Mouse (Mus musculus) limb, embryonic 14.5 days (tissue): ENCODE results near the gene 3110009E18Rik. TPM values are rescaled to one million over a fixed set of nuclear protein-coding genes. Genes with fewer than 3 reads are reported as not detected.

Experiments
- ATAC-seq: fragments of 200-750 bp; cut with Nextera tagmentation; 2 replicates; pipeline ENCODE4 v1.8.0; 2017; ENCODE audit warnings: low read depth, moderate number of reproducible peaks, moderate TSS enrichment; ENCODE audit not compliant: low FRiP score
- DNase-seq: peaks from one replicate; pipeline ENCODE4 v3.0.0-alpha.2; 2015; ENCODE audit warnings: low spot score
- H3K27ac ChIP-seq: fragments of 300-500 bp; sonication (generic); replicated peaks from 2 replicates; pipeline ENCODE4 v1.5.1; 2014; ENCODE audit warnings: low read depth, mild to moderate bottlenecking, low read length, moderate library complexity, mixed read lengths
- H3K27me3 ChIP-seq: fragments of 300-500 bp; sonication (generic); 2 replicates; pipeline ENCODE4 v1.6.1; 2014; ENCODE audit warnings: low read length, mixed read lengths; ENCODE audit not compliant: control insufficient read depth, insufficient read depth
- H3K36me3 ChIP-seq: fragments of 300-500 bp; sonication (generic); 2 replicates; pipeline ENCODE4 v1.6.1; 2014; ENCODE audit warnings: mild to moderate bottlenecking, low read length, moderate library complexity, mixed read lengths; ENCODE audit not compliant: control insufficient read depth, insufficient read depth
- H3K4me1 ChIP-seq: fragments of 300-500 bp; sonication (generic); 2 replicates; pipeline ENCODE4 v1.6.1; 2014; ENCODE audit warnings: antibody characterized with exemption, low read length, mixed read lengths; ENCODE audit not compliant: control insufficient read depth, insufficient read depth
- H3K4me2 ChIP-seq: fragments of 300-500 bp; sonication (generic); replicated peaks from 2 replicates; pipeline ENCODE4 v1.6.1; 2014; ENCODE audit warnings: low read depth, mild to moderate bottlenecking, low read length, moderate library complexity; ENCODE audit not compliant: severe bottlenecking
- H3K4me3 ChIP-seq: fragments of 300-500 bp; sonication (generic); replicated peaks from 2 replicates; pipeline ENCODE4 v1.5.1; 2014; ENCODE audit warnings: low read length
- H3K9ac ChIP-seq: fragments of 300-500 bp; sonication (generic); 2 replicates; pipeline ENCODE4 v1.6.1; 2014; ENCODE audit warnings: mild to moderate bottlenecking, low read depth, low read length, moderate library complexity; ENCODE audit not compliant: severe bottlenecking
- H3K9me3 ChIP-seq: fragments of 300-500 bp; sonication (generic); 2 replicates; pipeline ENCODE4 v1.6.1; 2016; ENCODE audit warnings: low read length; ENCODE audit not compliant: control insufficient read depth
- POLR2A ChIP-seq: fragments of 200-500 bp; IDR thresholded peaks from 2 replicates; pipeline ENCODE4 v1.8.0; 2012; ENCODE audit warnings: inconsistent platforms, mild to moderate bottlenecking, moderate library complexity, borderline replicate concordance; ENCODE audit not compliant: insufficient read depth, insufficient read length; ENCODE audit errors: extremely low read depth
- WGBS: fragments of 180-500 bp; shearing (Covaris S2); extraction: QIAGEN DNeasy Blood & Tissue Kit; methylation state at CpG from one replicate; pipeline ENCODE4 v1.1.7; 2014; 5-methylcytosine and 5-hydroxymethylcytosine counted together
- polyA plus RNA-seq, 2 experiments: library from polyadenylated mRNA; depleted of rRNA in 1 of 2; stranded (reverse) in 1 of 2; unstranded in 1 of 2; fragments of >200 nt; fragmentation: Nextera tagmentation in 1 of 2; extraction: Ambion mirVana in 1 of 2; gene quantifications; 2 replicates each; pipeline versions ENCODE4 v1.2.1 to v1.2.3; 2012 to 2014

Gene 3110009E18Rik
- polyA plus RNA-seq, 2 experiments, result 11.4 to 20.9 TPM

- H3K9ac ChIP-seq, result no peak overlapping the region
- DNase-seq, result no peak
- no peaks in the 10 kb centered on the region for H3K4me1 ChIP-seq
- H3K9me3 ChIP-seq, result no peaks in the 10 kb centered on the region
- TF ChIP-seq POLR2A, result no peak
- H3K4me3 ChIP-seq, result no peak overlapping the region
- no peak overlapping the region for H3K4me2 ChIP-seq
- no peak overlapping the region for H3K27ac ChIP-seq
- WGBS, result 67% methylated on average over 1 of the region's 1 CpGs
- no peaks in the 10 kb centered on the region for H3K36me3 ChIP-seq
- no peaks in the 10 kb centered on the region for H3K27me3 ChIP-seq
- ATAC-seq, result no peak
Observed at GRCm38 (mm10) chr1:120204834-120205233, 83.8 kb downstream of the 3110009E18Rik start.

GRCm38 (mm10) chr1:120207568-120207967 lies 86.6 kb downstream of the 3110009E18Rik start:
- Histone ChIP-seq H3K4me2 (no peak overlapping the region), H3K27ac (no peak overlapping the region), H3K4me1 (no peaks in the 10 kb centered on the region), H3K9me3 (no peaks in the 10 kb centered on the region), H3K4me3 (no peak overlapping the region), H3K9ac (no peak overlapping the region), H3K27me3 (no peaks in the 10 kb centered on the region), H3K36me3 (no peaks in the 10 kb centered on the region)
- TF ChIP-seq POLR2A, result no peak
- WGBS, result 72% methylated on average over 6 of the region's 6 CpGs
- DNase-seq, result peak; percentile 17
- no peak for ATAC-seq

- DNase-seq (no peak), ATAC-seq (no peak)
- H3K4me3 ChIP-seq, result no peak overlapping the region
- no peak overlapping the region for H3K9ac ChIP-seq
- H3K4me2 ChIP-seq, result no peak overlapping the region
- H3K36me3 ChIP-seq, result no peaks in the 10 kb centered on the region
- no peaks in the 10 kb centered on the region for H3K4me1 ChIP-seq
- H3K27me3 ChIP-seq, result no peaks in the 10 kb centered on the region
- no peak for TF ChIP-seq POLR2A
- H3K9me3 ChIP-seq, result no peaks in the 10 kb centered on the region
- WGBS, result 73% methylated on average over 11 of the region's 11 CpGs
- H3K27ac ChIP-seq, result no peak overlapping the region
Observed at GRCm38 (mm10) chr1:120208502-120209230, 87.7 kb downstream of the 3110009E18Rik start.

GRCm38 (mm10) chr1:120220841-120221240 lies 99.9 kb downstream of the 3110009E18Rik start:
- Histone ChIP-seq H3K36me3 (no peaks in the 10 kb centered on the region), H3K4me3 (no peak overlapping the region), H3K27ac (no peak overlapping the region), H3K27me3 (no peaks in the 10 kb centered on the region), H3K4me2 (no peak overlapping the region), H3K9me3 (no peaks in the 10 kb centered on the region), H3K9ac (no peak overlapping the region), H3K4me1 (0 out of 2 replicates have a peak, but pooled peaks cover 4% of the 10 kb centered on the region)
- no peak for TF ChIP-seq POLR2A
- no peak for DNase-seq
- WGBS, result 70% methylated on average over 6 of the region's 6 CpGs
- no peak for ATAC-seq

- no peak for TF ChIP-seq POLR2A
- Histone ChIP-seq H3K9ac (no peak overlapping the region), H3K27ac (no peak overlapping the region), H3K36me3 (no peaks in the 10 kb centered on the region), H3K9me3 (no peaks in the 10 kb centered on the region), H3K4me3 (no peak overlapping the region), H3K27me3 (no peaks in the 10 kb centered on the region), H3K4me2 (no peak overlapping the region), H3K4me1 (0 out of 2 replicates have a peak, but pooled peaks cover 4% of the 10 kb centered on the region)
- 32% methylated on average over 2 of the region's 2 CpGs for WGBS
- DNase-seq, result no peak
- ATAC-seq, result no peak
Observed at GRCm38 (mm10) chr1:120221285-120221684, 100.3 kb downstream of the 3110009E18Rik start.

- H3K36me3 ChIP-seq, result no peaks in the 10 kb centered on the region
- no peak overlapping the region for H3K4me2 ChIP-seq
- ATAC-seq (peak; percentile 72; the same call in 1 of the 2 replicates), DNase-seq (peak; percentile 17)
- no peaks in the 10 kb centered on the region for H3K9me3 ChIP-seq
- no peak for TF ChIP-seq POLR2A
- H3K27me3 ChIP-seq, result no peaks in the 10 kb centered on the region
- H3K4me1 ChIP-seq, result 0 out of 2 replicates have a peak, but pooled peaks cover 4% of the 10 kb centered on the region
- H3K27ac ChIP-seq, result no peak overlapping the region
- H3K4me3 ChIP-seq, result no peak overlapping the region
- WGBS, result 48% methylated on average over 4 of the region's 4 CpGs
- H3K9ac ChIP-seq, result no peak overlapping the region
Observed at GRCm38 (mm10) chr1:120223613-120224012, 102.6 kb downstream of the 3110009E18Rik start.
